Mouse (Mus musculus) urinary bladder, postnatal 14 days (tissue): ENCODE data around the gene Mitd1.

Source experiments
- DNase-seq: peaks from one replicate; pipeline ENCODE4 v3.0.0; 2021; ENCODE audit warnings: low spot score

Gene Mitd1

DNA sequence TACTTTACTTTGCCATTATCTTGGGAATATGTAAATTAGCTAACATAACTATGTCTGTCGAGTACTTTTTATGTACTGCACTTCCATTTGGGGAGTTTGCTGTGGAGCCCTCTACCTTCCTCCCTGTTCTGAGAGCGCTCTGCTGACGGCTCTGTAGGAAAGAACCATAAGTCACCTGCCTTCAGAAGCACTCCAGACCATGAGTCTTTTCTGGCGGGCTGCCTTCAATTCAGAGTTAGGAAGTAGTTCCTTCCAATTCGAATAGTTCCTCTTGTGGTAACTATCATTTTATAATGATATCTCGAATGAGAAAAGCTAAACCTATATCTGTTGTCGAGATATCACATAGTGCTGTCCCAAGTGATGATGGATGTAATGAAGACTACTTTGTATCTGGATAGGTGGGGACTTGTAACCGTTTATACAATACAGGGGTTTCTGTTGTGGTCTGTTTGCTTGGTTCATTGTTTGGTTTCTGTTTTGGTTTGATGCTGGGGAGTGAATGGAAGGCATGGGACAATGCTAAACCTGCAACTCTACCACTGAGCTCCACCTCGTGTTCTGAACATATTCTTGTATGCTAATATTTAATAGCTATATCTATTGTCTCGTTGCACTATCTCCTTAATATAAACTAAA, 22.4 kb downstream of the Mitd1 start:
- DNase-seq, result no peak

DNA sequence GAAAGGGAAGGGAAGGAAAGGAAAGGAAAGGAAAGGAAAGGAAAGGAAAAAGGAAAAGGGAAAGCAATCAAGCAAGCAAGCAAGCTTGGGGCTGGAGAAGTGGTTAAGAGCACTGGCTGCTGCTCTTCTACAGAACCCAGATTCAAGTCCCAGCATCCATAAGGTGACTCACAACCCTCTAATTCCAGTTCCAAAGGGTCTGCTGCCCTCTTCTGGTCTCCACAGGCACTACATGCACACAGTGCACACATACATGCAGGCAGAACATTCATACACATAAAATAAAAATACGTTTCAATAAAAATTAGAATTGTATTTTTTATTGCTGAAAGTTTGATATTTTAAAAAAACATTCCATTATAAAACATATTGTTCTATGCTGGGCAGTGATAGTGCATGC, 23.2 kb downstream of the Mitd1 start:
- peak; percentile 45 for DNase-seq

DNA sequence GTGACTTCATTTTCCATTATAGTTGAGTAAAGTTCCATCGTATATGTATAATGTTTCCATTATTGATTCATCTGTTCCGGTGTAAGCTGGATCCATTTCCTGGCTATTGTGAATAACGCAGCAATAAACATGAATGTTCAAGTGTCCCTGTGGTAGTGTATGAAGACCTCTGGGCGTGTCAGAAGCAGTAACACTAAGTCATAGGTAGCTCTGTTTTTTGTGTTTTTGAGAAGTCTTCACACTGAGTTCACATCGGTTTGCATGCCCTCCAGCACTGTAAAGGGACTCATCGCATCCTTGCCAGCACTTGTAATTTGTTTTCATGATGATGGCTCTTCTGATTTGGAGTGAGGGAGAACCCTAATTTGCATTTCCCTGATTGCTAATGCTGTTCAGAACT, 23.9 kb downstream of the Mitd1 start, which contains the start of gene Tsga10:
Gene Tsga10 (minus strand): TSS at position 144 of the 400 bp plus-strand sequence.
- no peak for DNase-seq

DNA sequence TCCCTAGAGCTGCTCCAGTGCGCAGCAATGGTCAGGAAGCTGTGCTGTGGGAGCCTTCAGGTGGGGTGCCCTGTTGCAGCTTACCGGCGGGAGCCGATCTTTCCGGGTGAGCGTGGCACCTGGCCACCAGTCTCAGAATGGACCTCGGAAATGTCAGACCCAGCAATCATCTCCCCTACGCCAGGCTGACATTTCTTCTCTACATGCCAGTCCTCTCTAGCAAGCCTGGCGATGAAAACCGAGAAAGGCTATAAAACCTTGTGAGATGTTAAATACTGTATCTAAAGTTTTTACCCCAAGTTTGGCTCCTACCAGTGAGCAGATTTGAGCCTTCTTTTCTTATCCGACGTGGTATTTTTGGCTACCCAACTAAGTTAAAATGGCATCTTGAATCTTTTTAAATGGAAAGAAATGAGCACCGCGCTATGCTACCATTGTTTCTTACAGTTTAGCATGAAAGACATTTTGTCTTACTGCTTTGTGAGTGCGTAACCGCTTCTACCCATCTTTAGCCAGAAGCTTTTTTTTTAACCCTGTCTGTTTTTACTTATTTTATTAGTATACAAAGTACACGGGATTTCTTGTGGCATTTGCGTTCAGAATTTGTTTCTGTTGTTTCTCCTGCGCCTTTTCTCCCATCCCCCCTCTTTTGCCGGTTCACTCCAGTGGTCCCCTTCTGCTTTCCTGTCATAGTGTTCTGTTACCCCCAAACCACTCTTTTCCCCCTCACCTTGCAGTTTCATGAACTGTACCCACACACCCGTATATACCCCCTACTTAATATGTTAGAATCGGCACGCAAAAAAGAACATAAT, 24.6 kb downstream of the Mitd1 start:
- DNase-seq, result no peak

GRCm38 (mm10) chr1:37864511-37865400, 25.5 kb downstream of the Mitd1 start:
- peak; percentile 100 for DNase-seq

DNA sequence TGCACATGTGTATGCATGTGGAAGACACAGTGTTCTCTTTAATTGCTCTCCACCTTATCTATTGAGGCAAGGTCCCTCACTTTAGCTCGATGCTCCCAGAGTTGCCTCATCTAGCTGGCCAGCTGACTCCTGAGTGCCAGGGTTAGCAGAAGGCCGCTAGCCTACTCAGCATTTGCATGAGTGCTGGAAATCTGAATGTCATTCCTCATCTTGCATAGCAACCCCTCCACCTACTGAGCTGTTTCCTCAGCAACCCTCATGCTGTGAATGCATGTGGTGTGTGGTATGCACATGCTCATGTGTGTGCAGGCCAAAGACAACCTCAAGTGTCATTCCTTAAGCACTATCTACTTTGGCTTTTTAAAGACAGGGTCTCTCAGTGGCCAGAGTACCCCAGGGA, 39.5 kb downstream of the Mitd1 start:
- no peak for DNase-seq

- DNase-seq, result no peak
These were observed 43.3 kb downstream of the Mitd1 start for GRCm38 (mm10) chr1:37846878-37847277.

- no peak for DNase-seq
These were observed 58.5 kb downstream of the Mitd1 start for GRCm38 (mm10) chr1:37831681-37832080.
